Mouse (Mus musculus) ovary, adult 18-20 months (tissue): ENCODE results near the gene Rere.
"Not testable (repeated sequence)": the region's sequence is repeated elsewhere in the genome, so short reads cannot be mapped to it uniquely, and the experiment has no call there.

Experiments
- DNase-seq: peaks from one replicate; pipeline ENCODE4 v3.0.0; 2022; ENCODE audit warnings: low spot score, mixed read lengths

Rere gene

GRCm38 (mm10) chr4:150461427-150462189 lies 180.2 kb downstream of the Rere start:
- DNase-seq: no peak

GRCm38 (mm10) chr4:150462367-150462766 lies 180.9 kb downstream of the Rere start:
- DNase-seq: no peak

DNA sequence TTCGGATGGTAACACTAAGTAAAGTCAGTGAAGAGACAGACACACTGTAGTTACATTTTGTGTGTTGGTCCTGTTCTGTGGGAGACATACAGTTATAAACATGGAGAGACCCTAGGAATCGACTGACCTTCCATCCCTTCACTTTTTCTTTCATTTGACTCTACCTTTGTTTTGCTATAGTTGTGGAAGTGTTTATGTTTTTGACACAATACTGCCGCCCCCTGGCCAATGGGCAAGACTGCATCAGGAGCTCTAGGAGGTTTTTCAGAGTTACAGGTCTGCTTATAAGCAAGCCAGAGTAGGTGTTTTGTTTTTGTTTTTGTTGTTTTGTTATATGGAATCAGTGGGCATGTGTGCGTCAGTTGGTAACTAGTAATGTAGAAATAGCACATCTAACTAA lies 184.3 kb downstream of the Rere start:
- DNase-seq: no peak

- no peak for DNase-seq
Measured at GRCm38 (mm10) chr4:150469274-150469673, 187.8 kb downstream of the Rere start.

- DNase-seq: no peak
Measured at GRCm38 (mm10) chr4:150470674-150471328, 189.4 kb downstream of the Rere start.

DNA sequence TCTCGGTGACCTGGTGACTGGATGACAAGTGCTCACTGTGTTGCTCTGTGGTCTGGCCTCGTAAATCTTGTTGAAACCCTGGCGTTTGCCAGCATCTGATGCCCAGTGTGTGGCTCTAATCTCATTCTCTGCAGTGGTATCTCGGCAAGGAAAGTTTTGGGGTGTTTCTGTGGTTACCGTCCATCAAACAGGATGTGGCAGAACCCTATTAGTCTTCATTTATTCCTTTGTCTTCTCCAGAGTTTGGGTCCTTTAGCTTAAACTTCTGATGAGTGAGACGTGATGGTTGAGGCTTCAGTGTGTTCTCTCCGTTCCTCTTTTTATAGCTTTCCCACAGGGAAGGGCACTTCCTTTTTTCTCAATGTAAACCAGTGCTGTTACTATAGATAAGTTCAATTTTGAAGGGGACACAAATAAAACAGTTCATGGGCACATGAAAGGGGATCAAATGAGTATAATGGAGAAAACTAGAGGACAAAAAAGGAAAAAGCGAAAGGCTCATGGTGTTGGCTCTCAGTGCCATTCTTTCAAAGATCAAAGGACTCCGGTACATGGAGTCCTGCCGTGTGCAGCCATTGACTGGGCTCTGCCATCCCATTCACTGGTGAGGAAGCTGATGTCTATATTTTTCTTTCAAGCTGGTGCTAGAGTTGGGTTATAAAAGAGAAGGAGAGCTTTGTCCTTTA lies 191.4 kb downstream of the Rere start:
- no peak for DNase-seq

GRCm38 (mm10) chr4:150473437-150474070 lies 192.1 kb downstream of the Rere start:
- DNase-seq: no peak

DNA sequence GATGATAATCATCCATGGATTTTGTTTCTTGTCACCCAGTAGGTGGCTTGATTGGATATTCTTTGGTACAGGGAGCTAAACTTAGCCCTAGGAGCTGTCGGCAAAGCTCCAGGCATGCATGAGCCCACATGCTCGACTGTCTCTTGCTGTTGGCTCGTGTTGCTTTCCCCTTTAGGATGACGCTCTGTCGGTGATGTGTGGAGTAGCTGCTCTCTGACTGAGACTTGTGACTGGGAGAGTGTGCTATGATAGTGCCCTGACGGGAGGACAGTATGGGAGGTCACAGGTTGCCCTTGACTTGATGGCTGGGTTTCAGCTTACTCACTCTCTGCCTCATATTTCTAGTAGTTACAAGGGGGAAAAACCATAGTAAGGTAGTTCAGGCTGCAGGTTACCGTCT lies 192.6 kb downstream of the Rere start:
- DNase-seq: no peak

DNA sequence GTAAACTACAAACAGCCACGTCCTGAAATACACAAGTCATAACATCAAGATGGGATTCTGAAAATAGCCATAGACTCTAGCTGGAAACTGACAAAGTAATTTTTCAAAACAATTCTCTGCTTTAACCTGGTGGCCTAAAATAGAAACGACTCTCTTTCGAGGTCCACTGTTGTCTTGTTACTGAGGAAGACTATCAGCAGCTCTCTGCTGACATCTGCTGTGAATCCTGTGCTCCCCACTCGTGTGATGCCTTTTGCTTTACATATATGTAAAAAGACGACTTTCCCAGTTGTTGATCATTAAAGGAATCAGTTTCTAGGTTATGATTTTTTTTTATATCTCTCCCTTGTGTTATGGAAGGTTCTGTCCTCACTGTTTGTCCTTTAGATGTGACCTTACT lies 194.8 kb downstream of the Rere start:
- no peak for DNase-seq

DNA sequence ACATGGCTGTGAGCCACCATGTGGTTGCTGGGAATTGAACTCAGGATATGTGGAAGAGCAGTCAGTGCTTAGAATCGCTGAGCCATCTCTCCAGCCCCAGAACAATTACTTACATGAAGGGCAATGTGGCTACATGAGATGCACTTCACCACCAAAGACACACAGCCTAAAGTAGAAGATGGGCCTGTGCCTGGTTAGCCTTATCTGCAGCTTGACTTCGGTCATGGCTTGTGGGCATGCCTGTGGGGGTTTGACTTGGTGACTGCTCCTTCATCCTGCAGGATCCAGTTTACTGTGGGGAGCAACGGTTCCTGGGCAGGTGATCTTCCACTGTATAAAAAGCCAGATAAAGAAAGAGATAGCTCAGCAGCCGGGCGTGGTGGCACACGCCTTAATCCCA lies 196.6 kb downstream of the Rere start:
- DNase-seq: no peak

DNA sequence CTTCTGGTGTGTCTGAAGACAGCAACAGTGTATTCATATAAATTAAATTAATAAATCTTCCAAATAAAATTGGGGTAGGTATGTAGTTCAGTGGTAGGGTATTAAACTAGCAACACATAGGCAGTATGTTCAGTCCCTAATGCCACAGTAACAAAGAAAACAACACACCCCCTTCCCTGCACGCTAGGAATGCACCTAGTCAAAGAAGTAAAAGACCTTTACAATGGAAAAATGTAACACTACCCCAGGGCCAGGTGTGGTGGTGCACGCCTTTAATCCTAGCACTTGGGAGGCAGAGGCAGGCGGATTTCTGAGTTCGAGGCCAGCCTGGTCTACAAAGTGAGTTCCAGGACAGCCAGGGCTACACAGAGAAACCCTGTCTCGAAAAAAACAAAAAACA lies 201.6 kb downstream of the Rere start:
- not testable (repeated sequence) for DNase-seq

DNA sequence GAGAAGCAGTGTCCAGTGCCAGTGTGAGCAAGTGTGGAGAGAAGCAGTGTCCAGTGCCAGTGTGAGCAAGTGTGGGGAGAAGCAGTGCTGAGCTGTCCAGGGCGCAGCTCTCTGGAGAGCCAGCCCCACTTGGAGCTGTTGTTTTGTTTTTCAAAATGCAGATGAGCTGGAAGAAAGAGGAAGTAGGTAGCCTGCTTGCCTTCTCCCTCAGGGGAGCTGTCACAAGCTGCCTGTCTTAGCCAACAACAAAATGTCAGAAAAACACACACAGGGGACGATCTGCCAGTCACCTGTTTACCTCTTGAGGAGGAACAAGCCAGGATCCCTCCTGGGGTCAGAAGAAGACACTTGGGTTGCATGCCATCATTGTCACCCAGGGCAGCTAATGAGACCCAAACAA lies 204.7 kb downstream of the Rere start:
- no peak for DNase-seq

GRCm38 (mm10) chr4:150487109-150487508 lies 205.7 kb downstream of the Rere start:
- no peak for DNase-seq

- peak; percentile 76 for DNase-seq
Measured at GRCm38 (mm10) chr4:150488096-150488748, 206.8 kb downstream of the Rere start.

DNA sequence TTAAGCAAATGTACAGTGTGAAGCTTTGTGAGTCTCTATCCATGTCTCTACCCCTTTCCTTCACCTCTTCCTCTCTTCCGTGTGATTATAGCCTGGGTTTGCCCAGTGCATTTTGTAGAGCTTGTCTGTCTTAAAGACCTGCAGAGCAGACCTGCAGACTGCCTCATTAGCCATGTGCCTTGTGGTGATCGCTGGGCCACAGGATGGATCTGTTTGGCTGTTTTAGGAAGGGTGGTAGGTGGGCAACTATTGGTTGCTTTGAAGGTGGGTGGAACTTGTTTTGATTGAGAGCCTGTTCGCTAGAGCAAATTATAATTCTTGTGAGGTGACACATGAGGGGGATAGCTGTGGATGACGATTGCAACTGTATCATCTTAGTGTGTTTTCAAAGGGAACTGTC lies 207.3 kb downstream of the Rere start:
- no peak for DNase-seq

- no peak for DNase-seq
Measured at GRCm38 (mm10) chr4:150490050-150490449, 208.6 kb downstream of the Rere start.

DNA sequence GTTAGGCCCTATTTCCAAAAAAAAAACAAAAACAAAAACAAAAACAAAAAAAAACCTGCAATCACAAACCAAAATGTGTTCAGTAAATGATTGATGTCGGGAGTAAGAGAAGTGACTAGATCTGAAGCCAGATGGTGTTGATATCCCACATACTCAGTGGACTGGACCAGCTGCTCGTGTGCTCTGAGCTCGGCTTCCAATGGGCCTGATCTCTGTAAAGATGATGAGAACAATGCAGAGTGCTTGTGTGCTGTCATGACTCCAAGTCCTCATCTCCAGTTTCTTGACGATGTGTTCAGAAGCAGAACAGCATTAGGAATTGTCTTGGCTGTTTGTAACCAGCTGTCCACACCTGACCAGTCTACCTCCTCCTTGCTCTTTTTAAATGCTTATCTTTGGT lies 210.3 kb downstream of the Rere start:
- DNase-seq: no peak

- DNase-seq: no peak
Measured at GRCm38 (mm10) chr4:150493258-150493937, 212.0 kb downstream of the Rere start.

DNA sequence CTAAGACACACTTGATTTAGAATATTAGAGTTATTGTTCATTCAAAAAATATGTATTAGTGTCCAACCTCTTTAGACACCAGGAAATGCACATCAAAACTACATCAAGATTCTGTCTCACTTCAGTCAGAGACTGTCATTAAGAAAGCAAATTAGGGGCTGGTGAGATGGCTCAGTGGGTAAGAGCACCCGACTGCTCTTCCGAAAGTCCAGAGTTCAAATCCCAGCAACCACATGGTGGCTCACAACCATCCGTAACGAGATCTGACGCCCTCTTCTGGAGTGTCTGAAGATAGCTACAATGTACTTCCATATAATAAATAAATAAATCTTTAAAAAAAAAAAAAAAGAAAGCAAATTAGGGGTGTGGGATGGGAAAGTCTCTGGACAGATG lies 212.5 kb downstream of the Rere start:
- DNase-seq: not testable (repeated sequence)

GRCm38 (mm10) chr4:150495568-150495967 lies 214.1 kb downstream of the Rere start:
- no peak for DNase-seq

- no peak for DNase-seq
Measured at GRCm38 (mm10) chr4:150504304-150505021, 223.0 kb downstream of the Rere start.
